In the genomic region with DNA sequence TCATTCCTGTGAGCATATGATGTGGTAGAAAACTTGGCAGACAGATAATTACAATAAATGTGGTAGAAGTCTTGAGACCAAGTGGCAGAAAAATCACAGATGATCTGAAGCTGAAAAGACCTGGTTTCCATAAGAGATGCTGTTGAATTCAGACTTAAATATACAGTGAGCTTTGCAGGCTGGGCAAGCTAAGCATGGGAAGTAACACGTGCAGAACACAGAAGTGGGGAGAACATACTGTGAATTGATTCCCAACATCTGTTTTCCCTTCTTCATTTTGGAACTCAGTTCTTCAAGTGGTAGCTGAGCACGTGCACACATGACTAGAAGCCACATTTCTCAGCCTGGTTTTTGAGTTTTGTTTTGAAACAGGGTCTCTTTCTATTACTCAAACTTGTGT, we compare ENCODE assay signal across 19 mouse cellular contexts.
DNase-seq lines count a peak whose midpoint lies in the region; ATAC-seq and TF ChIP-seq lines count a peak whose summit lies in the region.
"Had no signal": no experiment of that assay in that cellular context is flagged by ENCODE, and none has a peak within 500 bp of the region (broad histone marks: within the 10 kb centered on the region; RNA-seq: fewer than 3 reads in every experiment).

No protein-coding gene starts in this region.

- H3K9ac ChIP-seq in limb, embryonic 14.5 days (ENCODE audit: low read depth, low read length, severe bottlenecking), result no peak overlapping the region
- no peak overlapping the region for H3K9ac ChIP-seq in CH12.LX (ENCODE audit: insufficient read depth, low read depth)
- H3K9ac ChIP-seq: embryonic facial prominence, embryonic 15.5 days; forebrain, embryonic 15.5 days; heart, embryonic 12.5 days; hindbrain, embryonic 14.5 days; intestine, embryonic 15.5 days had no signal

- TF ChIP-seq RAD21 in CH12.LX (IDR thresholded peaks at IDR 0.05; ENCODE audit: low read depth, low read length), result no peak

- H3K9me3 ChIP-seq in limb, embryonic 14.5 days (ENCODE audit: control insufficient read depth, low read length), result no peaks in the 10 kb centered on the region
- no peaks in the 10 kb centered on the region for H3K9me3 ChIP-seq in limb, embryonic 10.5 days (replicated peaks)
- H3K9me3 ChIP-seq in CH12.LX (replicated peaks; ENCODE audit: low read length), result no peaks in the 10 kb centered on the region
- H3K9me3 ChIP-seq: embryonic facial prominence, embryonic 15.5 days; forebrain, embryonic 15.5 days; heart, embryonic 12.5 days; hindbrain, embryonic 10.5 days; intestine, embryonic 15.5 days had no signal

- no peaks in the 10 kb centered on the region for H3K27me3 ChIP-seq in limb, embryonic 14.5 days (ENCODE audit: control insufficient read depth, insufficient read depth, low read length)
- no peaks in the 10 kb centered on the region for H3K27me3 ChIP-seq in limb, embryonic 10.5 days (ENCODE audit: low read depth, poor library complexity, severe bottlenecking)
- no peaks in the 10 kb centered on the region for H3K27me3 ChIP-seq in CH12.LX (replicated peaks)
- H3K27me3 ChIP-seq: embryonic facial prominence, embryonic 15.5 days; forebrain, embryonic 15.5 days; heart, embryonic 12.5 days; intestine, embryonic 15.5 days had no signal

- no peak overlapping the region for H3K27ac ChIP-seq in limb, embryonic 14.5 days (replicated peaks; ENCODE audit: low read depth, low read length)
- no peak overlapping the region for H3K27ac ChIP-seq in limb, embryonic 10.5 days
- no peak overlapping the region for H3K27ac ChIP-seq in CH12.LX (ENCODE audit: insufficient read depth, low read depth)
- H3K27ac ChIP-seq: embryonic facial prominence, embryonic 15.5 days; forebrain, embryonic 15.5 days; hindbrain, embryonic 10.5 days; hindbrain, embryonic 14.5 days; intestine, embryonic 15.5 days had no signal

- dilution Hi-C loops in CH12.LX (cut with MboI; ENCODE audit: extremely low pct_ligation_motif_present, extremely low pct_unique_long_range_greater_than_20kb, low sequenced_read_pairs), result no loop called here

- no peak for TF ChIP-seq EP300 in CH12.LX (IDR thresholded peaks at IDR 0.05; ENCODE audit: low read length)

- H3K36me3 ChIP-seq in limb, embryonic 14.5 days (ENCODE audit: control insufficient read depth, insufficient read depth, low read length), result no peaks in the 10 kb centered on the region
- H3K36me3 ChIP-seq in limb, embryonic 10.5 days, result no peaks in the 10 kb centered on the region
- H3K36me3 ChIP-seq in CH12.LX (replicated peaks in 1 of 2; ENCODE audit: control insufficient read depth in 1 of 2, insufficient read depth in 1 of 2, low read length in 1 of 2), result no peaks in the 10 kb centered on the region
- H3K36me3 ChIP-seq: embryonic facial prominence, embryonic 15.5 days; forebrain, embryonic 15.5 days; heart, embryonic 12.5 days; hindbrain, embryonic 10.5 days; intestine, embryonic 15.5 days had no signal

- ATAC-seq in frontal cortex, adult (ENCODE audit: low TSS enrichment), result peak; percentile 59; the same call in 1 of the 2 replicates
- no peak for ATAC-seq in limb, embryonic 14.5 days (ENCODE audit: low FRiP score, low read depth)
- ATAC-seq: forebrain, embryonic 15.5 days; intestine, embryonic 15.5 days had no signal

- no peak for DNase-seq in frontal cortex, postnatal 25 days (ENCODE audit: low spot score in 2 of 2)
- DNase-seq in limb, embryonic 14.5 days (ENCODE audit: low spot score), result peak; percentile 35
- DNase-seq in limb, embryonic 10.5 days (ENCODE audit: low spot score), result no peak
- DNase-seq in CH12.LX (ENCODE audit: extremely low read depth), result no peak
- DNase-seq in brain, adult 2 months (ENCODE audit: low read depth, low spot score), result peak; percentile 39
- no peak for DNase-seq in cerebellum, adult 11 months
- DNase-seq: adrenal gland, postnatal 10 days; cerebellum, adult 18-20 months; cerebellum, adult 9-11 months; cerebellum, postnatal 36 days; gastrocnemius, postnatal 10 days had no signal

- H3K4me3 ChIP-seq in limb, embryonic 14.5 days (replicated peaks; ENCODE audit: low read length), result no peak overlapping the region
- no peak overlapping the region for H3K4me3 ChIP-seq in limb, embryonic 10.5 days
- H3K4me3 ChIP-seq in CH12.LX (replicated peaks in 1 of 3; ENCODE audit: low read depth in 2 of 3, low read length in 2 of 3, poor library complexity in 1 of 3), result no peak overlapping the region
- H3K4me3 ChIP-seq: embryonic facial prominence, embryonic 15.5 days; erythroblast, embryonic 14.5 days; forebrain, embryonic 15.5 days; heart, embryonic 12.5 days; hindbrain, embryonic 10.5 days; intestine, embryonic 15.5 days had no signal

- TF ChIP-seq CTCF in CH12.LX (conservative IDR thresholded peaks at IDR 0.05 in 1 of 2, IDR thresholded peaks at IDR 0.05 in 1 of 2; ENCODE audit: low read depth in 2 of 2, low read length in 2 of 2), result no peak

- WGBS in limb, embryonic 14.5 days, result 50% methylated on average over 2 of the region's 2 CpGs
- 83% methylated on average over 2 of the region's 2 CpGs for WGBS in limb, embryonic 10.5 days

- in situ Hi-C loops in CH12.LX (cut with MboI; ENCODE audit: low pct_ligation_motif_present, low pct_unique_long_range_greater_than_20kb, low sequenced_read_pairs), result no loop called here

- no peak for TF ChIP-seq POLR2A in limb, embryonic 14.5 days (IDR thresholded peaks at IDR 0.05; ENCODE audit: borderline replicate concordance, extremely low read depth, insufficient read depth, insufficient read length)
- no peak for TF ChIP-seq POLR2A in CH12.LX (IDR thresholded peaks at IDR 0.05; ENCODE audit: low read depth, low read length)

- peaks cover 4% of the 10 kb centered on the region for H3K4me1 ChIP-seq in limb, embryonic 14.5 days (ENCODE audit: control insufficient read depth, insufficient read depth, low read length)
- peaks cover 9% of the 10 kb centered on the region for H3K4me1 ChIP-seq in limb, embryonic 10.5 days
- no peaks in the 10 kb centered on the region for H3K4me1 ChIP-seq in CH12.LX (ENCODE audit: control insufficient read depth in 1 of 2, insufficient read depth in 2 of 2)
- H3K4me1 ChIP-seq: forebrain, embryonic 15.5 days; heart, embryonic 12.5 days; intestine, embryonic 15.5 days had no signal

- no peak overlapping the region for H3K4me2 ChIP-seq in limb, embryonic 14.5 days (replicated peaks; ENCODE audit: low read depth, low read length, severe bottlenecking)
- no peak overlapping the region for H3K4me2 ChIP-seq in CH12.LX (ENCODE audit: insufficient read depth, low read depth, poor library complexity, severe bottlenecking)
- H3K4me2 ChIP-seq: embryonic facial prominence, embryonic 15.5 days; forebrain, embryonic 15.5 days; heart, embryonic 12.5 days; hindbrain, embryonic 14.5 days; intestine, embryonic 15.5 days had no signal

- H3K79me2 ChIP-seq in CH12.LX (replicated peaks; ENCODE audit: control insufficient read depth, extremely low read depth, insufficient read depth, poor library complexity, severe bottlenecking), result no peaks in the 10 kb centered on the region

TF ChIP-seq in CH12.LX, 34 proteins besides CTCF, POLR2A, EP300 and RAD21:
- TF ChIP-seq USF1 (IDR thresholded peaks at IDR 0.05; ENCODE audit: low read depth, low read length) (no peak), BHLHE40 (IDR thresholded peaks at IDR 0.05; ENCODE audit: low read depth, low read length) (peak; percentile 42; the same call in 1 of the 2 replicates), IRF4 (IDR thresholded peaks at IDR 0.05; ENCODE audit: low read depth, low read length) (no peak)
TF ChIP-seq in CH12.LX: peak in this region for 1.

Comparison
In these comparisons a context has a peak if more than half of its experiments do, and no peak if none do; other contexts are left out.
1. DNase-seq: peak in limb, embryonic 14.5 days (single experiment) and brain, adult 2 months (single experiment); none in frontal cortex, postnatal 25 days (0 of 2), limb, embryonic 10.5 days (single experiment), CH12.LX (single experiment) and cerebellum, adult 11 months (single experiment).